In the genomic region with DNA sequence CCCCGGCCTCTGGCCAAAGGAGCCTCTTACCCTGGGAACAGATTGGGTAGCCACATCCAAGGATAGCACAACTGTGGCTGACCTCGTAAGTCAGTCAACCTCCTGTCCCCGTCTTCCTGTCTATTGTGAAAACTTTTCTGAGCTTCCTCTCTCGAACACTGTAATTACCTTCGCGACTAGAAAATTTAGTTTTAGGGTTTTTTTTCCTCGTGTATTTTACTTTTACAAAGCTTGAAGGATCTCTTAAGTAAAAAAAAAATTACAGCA, we compare ENCODE assay signal across 9 mouse cellular contexts. TPM values are rescaled to one million over a fixed set of nuclear protein-coding genes. Genes with fewer than 3 reads are reported as not detected.
DNase-seq lines count a peak whose midpoint lies in the region; ATAC-seq and TF ChIP-seq lines count a peak whose summit lies in the region.
"Had no signal": no experiment of that assay in that cellular context is flagged by ENCODE, and none has a peak within 500 bp of the region (broad histone marks: within the 10 kb centered on the region; RNA-seq: fewer than 3 reads in every experiment).

No protein-coding gene starts in this region.

- no peaks in the 10 kb centered on the region for H3K9me3 ChIP-seq in heart, postnatal 0 days (replicated peaks; ENCODE audit: control insufficient read depth, low read length)
- no peaks in the 10 kb centered on the region for H3K9me3 ChIP-seq in hindbrain, embryonic 12.5 days (replicated peaks)
- H3K9me3 ChIP-seq in midbrain, embryonic 10.5 days (replicated peaks) = no peaks in the 10 kb centered on the region

- TF ChIP-seq CTCF in heart, postnatal 0 days (IDR thresholded peaks at IDR 0.05; ENCODE audit: low read depth) = no peak

- peak; percentile 28; the same call in 1 of the 2 replicates for ATAC-seq in heart, postnatal 0 days (ENCODE audit: insufficient read depth, low read depth)
- no peak for ATAC-seq in hindbrain, embryonic 12.5 days (ENCODE audit: low FRiP score)

- H3K36me3 ChIP-seq in heart, postnatal 0 days (replicated peaks; ENCODE audit: control insufficient read depth, insufficient read depth, low read length) = peaks cover 22% of the 10 kb centered on the region
- H3K36me3 ChIP-seq in hindbrain, embryonic 12.5 days = peaks cover 20% of the 10 kb centered on the region
- peaks cover 41% of the 10 kb centered on the region for H3K36me3 ChIP-seq in midbrain, embryonic 10.5 days

- peaks cover 14% of the 10 kb centered on the region for H3K4me1 ChIP-seq in heart, postnatal 0 days (ENCODE audit: control insufficient read depth, insufficient read depth)
- H3K4me1 ChIP-seq in hindbrain, embryonic 12.5 days = peaks cover 8% of the 10 kb centered on the region
- H3K4me1 ChIP-seq in midbrain, embryonic 10.5 days = peaks cover 13% of the 10 kb centered on the region

- peak overlapping the region; percentile 62 for H3K9ac ChIP-seq in heart, postnatal 0 days (replicated peaks; ENCODE audit: low read depth, low read length)
- peak overlapping the region; percentile 95 for H3K9ac ChIP-seq in hindbrain, embryonic 12.5 days

- no peak for TF ChIP-seq EP300 in heart, postnatal 0 days (IDR thresholded peaks at IDR 0.05; ENCODE audit: low read depth)

- H3K4me3 ChIP-seq in heart, postnatal 0 days (ENCODE audit: low read depth, low read length) = peak overlapping the region; percentile 69
- peak overlapping the region; percentile 96 for H3K4me3 ChIP-seq in hindbrain, embryonic 12.5 days
- peak overlapping the region; percentile 96 for H3K4me3 ChIP-seq in midbrain, embryonic 10.5 days

- WGBS in heart, postnatal 0 days = 2% methylated on average over 7 of the region's 7 CpGs
- WGBS in hindbrain, embryonic 12.5 days = 6% methylated on average over 7 of the region's 7 CpGs
- WGBS in midbrain, embryonic 10.5 days = 3% methylated on average over 7 of the region's 7 CpGs

- peak overlapping the region; percentile 58 for H3K27ac ChIP-seq in heart, postnatal 0 days (ENCODE audit: low read depth)
- H3K27ac ChIP-seq in hindbrain, embryonic 12.5 days = no peak overlapping the region
- peak overlapping the region; percentile 94 for H3K27ac ChIP-seq in midbrain, embryonic 10.5 days (replicated peaks)

- H3K4me2 ChIP-seq in heart, postnatal 0 days (ENCODE audit: low read depth, low read length) = peak overlapping the region; percentile 90
- peak overlapping the region; percentile 86 for H3K4me2 ChIP-seq in hindbrain, embryonic 12.5 days (replicated peaks)

- DNase-seq in heart, postnatal 0 days (ENCODE audit: low spot score) = no peak
- DNase-seq in heart, adult 18-20 months = no peak
- peak; percentile 22 for DNase-seq in NIH3T3 (ENCODE audit: low read depth)
- no peak for DNase-seq in midbrain, embryonic 10.5 days (ENCODE audit: low spot score)
- no peak for DNase-seq in layer of hippocampus, postnatal 10 days (ENCODE audit: low spot score in 2 of 2)
- no peak for DNase-seq in spleen, adult 18-20 months
- no peak for DNase-seq in thymus, postnatal 4 days

- H3K27me3 ChIP-seq in heart, postnatal 0 days (ENCODE audit: control insufficient read depth, insufficient read depth, low read length) = no peaks in the 10 kb centered on the region
- no peaks in the 10 kb centered on the region for H3K27me3 ChIP-seq in hindbrain, embryonic 12.5 days
- H3K27me3 ChIP-seq in midbrain, embryonic 10.5 days (ENCODE audit: low read depth, poor library complexity, severe bottlenecking) = no peaks in the 10 kb centered on the region

RNA-seq across cellular contexts. Expression of gene Rbm45, which starts 0.8 kb away (rescaled TPM):
- 29.7 and 29.9 TPM in 2 replicates for total RNA-seq in heart, postnatal 0 days (2014; rRNA removed; ENCODE audit: low replicate concordance)
- polyA plus RNA-seq in heart, postnatal 0 days (2015; fragmentation: Nextera tagmentation; extraction: Ambion mirVana) = 11.0 and 12.4 TPM in 2 replicates
- total RNA-seq in heart, adult 18-20 months (2021) = 10 to 100 TPM; 18.2 to 20.3 TPM
- polyA plus RNA-seq in hindbrain, embryonic 12.5 days (2016; fragmentation: Nextera tagmentation; extraction: Ambion mirVana) = 18.4 and 22.0 TPM in 2 replicates
- polyA plus RNA-seq in midbrain, embryonic 10.5 days (2016; fragmentation: Nextera tagmentation; extraction: Ambion mirVana) = 19.7 and 20.2 TPM in 2 replicates
- 10 to 100 TPM; 38.8 to 42.1 TPM for total RNA-seq in layer of hippocampus, postnatal 10 days (2021)

RNA-seq across cellular contexts. Expression of gene Cyct, which starts 10.3 kb away (rescaled TPM):
- total RNA-seq in heart, postnatal 0 days (2014; rRNA removed; ENCODE audit: low replicate concordance) = not detected in 2 replicates
- polyA plus RNA-seq in heart, postnatal 0 days (2015; fragmentation: Nextera tagmentation; extraction: Ambion mirVana) = not detected in 2 replicates
- 1 to 10 TPM in 1 of 2 experiments, not detected in 1; 1.7 TPM for total RNA-seq in heart, adult 18-20 months (2021)
- 0.51 TPM in 1 of 2 replicates, not detected in the other for polyA plus RNA-seq in hindbrain, embryonic 12.5 days (2016; fragmentation: Nextera tagmentation; extraction: Ambion mirVana)
- polyA plus RNA-seq in midbrain, embryonic 10.5 days (2016; fragmentation: Nextera tagmentation; extraction: Ambion mirVana) = not detected in 2 replicates
- total RNA-seq in layer of hippocampus, postnatal 10 days (2021) = under 1 TPM in 1 of 2 experiments, not detected in 1; 0.56 TPM
- total RNA-seq: neutrophil, adult 5-6 weeks had no signal

RNA-seq across cellular contexts. Expression of gene Pde11a, which starts 32.0 kb away (rescaled TPM):
- total RNA-seq in heart, postnatal 0 days (2014; rRNA removed; ENCODE audit: low replicate concordance) = not detected in 2 replicates
- polyA plus RNA-seq in heart, postnatal 0 days (2015; fragmentation: Nextera tagmentation; extraction: Ambion mirVana) = 0.05 TPM in 2 replicates
- 1 to 10 TPM; 2.1 to 3.7 TPM for total RNA-seq in heart, adult 18-20 months (2021)
- 0.18 and 0.46 TPM in 2 replicates for polyA plus RNA-seq in hindbrain, embryonic 12.5 days (2016; fragmentation: Nextera tagmentation; extraction: Ambion mirVana)
- 0.14 and 0.51 TPM in 2 replicates for polyA plus RNA-seq in midbrain, embryonic 10.5 days (2016; fragmentation: Nextera tagmentation; extraction: Ambion mirVana)
- 1 to 10 TPM; 5.0 to 6.4 TPM for total RNA-seq in layer of hippocampus, postnatal 10 days (2021)
- total RNA-seq: neutrophil, adult 5-6 weeks had no signal

RNA-seq across cellular contexts. Expression of gene Osbpl6, which starts 35.7 kb away (rescaled TPM):
- 1.6 and 3.3 TPM in 2 replicates for total RNA-seq in heart, postnatal 0 days (2014; rRNA removed; ENCODE audit: low replicate concordance)
- 4.9 and 5.0 TPM in 2 replicates for polyA plus RNA-seq in heart, postnatal 0 days (2015; fragmentation: Nextera tagmentation; extraction: Ambion mirVana)
- total RNA-seq in heart, adult 18-20 months (2021) = 10 to 100 TPM; 15.5 to 16.8 TPM
- 24.0 and 24.5 TPM in 2 replicates for polyA plus RNA-seq in hindbrain, embryonic 12.5 days (2016; fragmentation: Nextera tagmentation; extraction: Ambion mirVana)
- 10.8 and 11.0 TPM in 2 replicates for polyA plus RNA-seq in midbrain, embryonic 10.5 days (2016; fragmentation: Nextera tagmentation; extraction: Ambion mirVana)
- total RNA-seq in layer of hippocampus, postnatal 10 days (2021) = 10 to 100 TPM; 53.1 to 57.8 TPM
- total RNA-seq: neutrophil, adult 5-6 weeks had no signal
